Mouse (Mus musculus) embryo, embryonic 11.5 days (tissue): Measurements from ENCODE around the gene Emc4.

Source experiments
- DNase-seq: peaks from one replicate; pipeline ENCODE4 v3.0.0-alpha.2; 2012; ENCODE audit warnings: low read depth, low spot score

Emc4 gene

DNA sequence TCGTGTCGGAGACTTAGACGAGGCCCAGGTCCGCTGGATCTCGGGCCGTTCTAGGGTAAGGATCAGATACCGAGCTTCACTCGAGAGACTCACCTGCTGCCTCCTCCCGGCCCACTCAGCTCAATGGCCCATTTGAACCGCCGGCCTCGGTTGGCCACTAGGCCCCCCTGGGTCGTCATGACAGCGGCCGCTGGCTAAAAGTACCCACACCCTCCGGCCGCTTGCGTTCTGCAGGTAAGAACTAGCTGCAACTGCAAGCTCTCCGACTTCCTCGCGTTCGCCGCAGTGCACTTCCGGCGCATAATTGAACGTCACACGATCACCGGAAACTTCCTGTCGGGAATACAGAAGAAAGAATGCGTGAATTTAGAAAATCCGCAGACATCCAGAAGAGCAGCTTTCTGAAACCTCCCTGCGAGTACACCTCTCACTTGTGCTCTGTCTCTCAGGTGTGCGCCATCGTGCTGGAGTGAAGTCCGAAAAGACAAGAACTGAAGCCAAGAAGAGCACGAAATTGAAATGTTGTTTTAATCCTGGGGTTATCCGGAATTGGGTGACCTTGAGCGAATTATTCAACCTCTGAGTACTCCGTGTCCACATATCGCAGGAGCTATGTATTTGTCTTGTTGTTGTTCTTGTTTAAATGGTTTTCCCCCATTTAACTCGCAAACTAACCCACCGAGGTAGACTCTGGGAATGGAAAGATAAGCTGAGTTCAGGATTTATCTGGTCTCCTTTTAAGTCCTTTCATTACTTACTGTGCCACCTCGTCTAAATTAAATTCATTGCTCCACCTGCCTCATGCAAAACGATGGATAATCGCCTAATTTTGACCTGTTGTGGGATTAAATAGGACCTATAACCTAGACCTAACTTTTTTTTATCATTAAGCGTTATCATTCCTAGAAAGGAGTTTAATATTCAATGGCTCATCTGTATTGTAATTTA lies at the start of gene Emc4:
Gene Emc4, minus strand, starts transcription at position 302 of the 948 bp plus-strand sequence.
- peak; percentile 83 for DNase-seq

DNA sequence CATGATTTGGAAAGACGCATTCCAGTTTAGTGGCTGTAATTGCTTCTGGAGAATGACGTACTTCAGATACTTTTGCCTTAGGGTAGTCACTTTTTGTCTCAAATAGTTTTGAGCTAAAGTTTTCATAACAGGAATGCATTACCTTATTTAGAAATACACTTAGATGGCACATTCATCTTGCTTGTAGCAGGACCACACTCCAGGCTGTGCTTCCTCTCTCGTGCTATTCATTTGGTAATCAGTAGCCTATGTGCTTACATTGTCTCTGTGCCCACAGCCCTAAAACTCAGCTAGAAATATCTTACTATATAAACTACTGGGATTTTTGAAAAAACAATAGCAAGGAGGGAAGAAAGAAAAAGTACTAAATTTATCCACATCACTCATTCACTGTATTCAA lies 39.2 kb upstream of the Emc4 start:
- DNase-seq = no peak

DNA sequence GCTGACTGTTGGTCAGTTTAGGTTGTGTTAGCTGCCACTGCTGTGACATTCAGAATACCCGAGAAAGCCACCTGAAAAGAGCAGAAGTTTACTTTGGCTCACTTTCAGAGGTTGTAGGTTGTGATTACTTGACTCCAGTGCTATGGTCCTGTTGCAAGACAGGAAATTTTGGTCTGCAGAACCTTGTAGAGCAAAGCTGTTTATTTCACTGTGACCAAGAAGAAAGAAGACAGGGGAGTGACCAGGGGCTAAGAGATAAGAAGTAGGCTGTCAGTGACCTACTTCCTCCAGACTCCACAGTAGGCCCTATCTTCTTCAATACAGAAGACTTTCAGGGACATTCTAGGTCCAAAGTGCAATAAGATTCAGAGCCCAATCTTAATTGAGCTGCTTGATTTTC lies 28.8 kb upstream of the Emc4 start:
- no peak for DNase-seq

- DNase-seq = no peak
Observed at GRCm38 (mm10) chr2:112393958-112394357, 26.1 kb upstream of the Emc4 start.

DNA sequence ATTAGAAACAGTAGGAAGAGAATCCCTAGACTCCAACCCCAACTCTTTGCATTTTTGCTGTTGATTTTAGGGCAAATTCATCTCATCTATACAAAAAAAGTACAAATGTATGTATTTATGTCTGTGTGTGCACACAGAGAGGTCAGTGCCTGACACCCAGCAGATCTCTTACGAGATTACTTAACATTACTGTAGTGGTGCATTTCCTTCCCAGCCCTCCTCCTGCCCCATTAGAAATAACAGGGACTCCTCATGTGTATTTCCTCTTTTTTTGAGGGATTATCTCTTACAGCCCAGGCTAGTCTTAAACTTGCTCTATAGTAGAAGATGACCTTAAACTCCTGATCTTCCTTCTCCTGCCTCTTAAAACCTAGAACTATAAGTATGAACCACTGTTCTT lies 24.9 kb upstream of the Emc4 start:
- no peak for DNase-seq

DNA sequence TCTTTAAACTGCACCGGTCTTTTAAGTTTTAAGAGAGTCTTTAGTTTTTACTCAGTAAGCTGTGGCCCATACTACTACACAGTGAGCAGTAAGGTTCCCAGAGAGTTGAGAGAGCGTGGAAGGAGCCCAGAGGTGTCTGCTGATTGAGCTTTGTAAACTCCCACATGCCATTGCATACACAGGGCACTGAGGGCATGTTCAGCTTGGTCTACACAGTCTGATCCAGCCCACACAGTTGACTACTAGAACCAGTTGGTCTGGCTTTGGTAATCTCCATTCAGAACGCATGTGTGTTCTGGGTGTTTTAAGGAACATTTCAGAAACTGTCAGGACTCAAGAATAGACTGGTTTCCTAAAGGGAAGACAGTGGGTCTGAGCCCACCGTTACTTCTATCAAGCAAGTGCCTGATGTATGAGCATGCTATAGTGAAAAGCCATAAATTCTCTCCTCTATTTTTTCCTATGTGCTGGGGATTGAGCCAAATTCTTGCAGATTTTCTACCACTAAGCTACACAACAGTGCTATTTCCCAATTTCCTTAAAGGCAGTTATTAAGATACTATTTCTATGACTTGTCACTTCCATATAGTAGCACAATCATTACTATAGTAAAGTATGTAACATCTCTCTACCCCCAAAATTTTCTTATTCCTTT lies 23.6 kb upstream of the Emc4 start:
- DNase-seq = no peak

- no peak for DNase-seq
Observed at GRCm38 (mm10) chr2:112390843-112391242, 23.0 kb upstream of the Emc4 start.

GRCm38 (mm10) chr2:112381219-112381618 lies 13.4 kb upstream of the Emc4 start:
- DNase-seq = no peak

GRCm38 (mm10) chr2:112380131-112380530 lies 12.3 kb upstream of the Emc4 start:
- no peak for DNase-seq

GRCm38 (mm10) chr2:112378973-112379898 lies 11.4 kb upstream of the Emc4 start, which contains the start of gene Katnbl1:
TSS of gene Katnbl1 (plus strand) at chr2:112379211.
- peak; percentile 89 for DNase-seq

- no peak for DNase-seq
Observed at GRCm38 (mm10) chr2:112374610-112375009, 6.8 kb upstream of the Emc4 start.

DNA sequence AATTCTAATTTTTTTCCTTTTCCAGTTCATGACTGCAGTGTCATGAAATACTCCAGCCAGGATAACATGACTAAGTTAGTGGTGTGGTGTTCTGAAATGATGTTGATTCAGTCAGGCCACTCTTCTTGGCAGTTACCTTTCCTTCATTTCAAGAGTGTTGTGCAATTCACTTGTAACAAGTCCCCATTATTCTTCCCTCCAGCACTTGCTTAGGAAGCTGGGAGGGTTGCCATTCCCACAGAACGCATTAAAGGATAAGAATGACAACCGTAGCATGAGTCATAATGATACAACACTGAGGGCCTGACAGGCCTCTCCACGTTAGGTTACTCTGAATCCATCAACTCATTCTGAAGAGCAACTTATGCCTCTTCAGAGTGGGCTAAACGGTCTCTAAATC lies 5.3 kb upstream of the Emc4 start:
- DNase-seq = no peak

GRCm38 (mm10) chr2:112369941-112370340 lies 2.1 kb upstream of the Emc4 start:
- no peak for DNase-seq

DNA sequence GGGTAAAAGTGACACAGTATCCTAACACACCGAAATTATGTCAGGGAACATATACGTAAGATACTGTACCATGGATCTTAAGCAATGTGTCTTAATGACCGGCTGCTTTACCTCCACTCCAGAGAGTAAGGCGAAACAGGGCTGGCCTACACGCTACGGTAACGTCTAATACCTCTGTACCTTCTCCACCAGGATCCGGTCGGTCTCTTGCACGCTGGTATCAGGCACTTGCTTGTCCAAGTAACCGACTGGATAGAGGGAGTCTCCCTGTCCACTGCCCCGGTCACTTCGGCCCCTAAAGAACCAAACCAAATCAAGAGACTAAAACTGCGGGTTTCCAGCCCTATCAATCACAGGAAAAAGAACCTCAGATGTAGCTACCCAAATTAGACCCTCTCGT lies 605 bp downstream of the Emc4 start:
- DNase-seq = no peak

DNA sequence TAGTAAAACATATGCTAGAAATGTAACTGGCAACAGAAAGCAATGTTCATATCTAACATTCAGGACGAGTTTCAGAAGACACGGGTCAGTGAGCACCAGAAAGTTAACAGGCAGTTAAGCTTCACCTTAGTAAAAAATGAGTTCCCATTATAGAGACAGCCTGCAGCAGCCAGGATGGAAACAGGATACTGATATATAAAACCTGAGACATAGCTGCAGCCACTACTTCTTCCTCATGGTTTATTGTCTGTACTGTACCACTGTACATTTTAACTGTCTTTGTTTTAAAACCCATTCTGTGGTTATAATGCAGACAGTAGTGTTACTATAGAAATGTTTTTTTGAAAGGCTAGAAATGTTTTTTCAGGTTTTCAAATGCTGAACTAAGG lies 7.1 kb downstream of the Emc4 start:
- DNase-seq = no peak

DNA sequence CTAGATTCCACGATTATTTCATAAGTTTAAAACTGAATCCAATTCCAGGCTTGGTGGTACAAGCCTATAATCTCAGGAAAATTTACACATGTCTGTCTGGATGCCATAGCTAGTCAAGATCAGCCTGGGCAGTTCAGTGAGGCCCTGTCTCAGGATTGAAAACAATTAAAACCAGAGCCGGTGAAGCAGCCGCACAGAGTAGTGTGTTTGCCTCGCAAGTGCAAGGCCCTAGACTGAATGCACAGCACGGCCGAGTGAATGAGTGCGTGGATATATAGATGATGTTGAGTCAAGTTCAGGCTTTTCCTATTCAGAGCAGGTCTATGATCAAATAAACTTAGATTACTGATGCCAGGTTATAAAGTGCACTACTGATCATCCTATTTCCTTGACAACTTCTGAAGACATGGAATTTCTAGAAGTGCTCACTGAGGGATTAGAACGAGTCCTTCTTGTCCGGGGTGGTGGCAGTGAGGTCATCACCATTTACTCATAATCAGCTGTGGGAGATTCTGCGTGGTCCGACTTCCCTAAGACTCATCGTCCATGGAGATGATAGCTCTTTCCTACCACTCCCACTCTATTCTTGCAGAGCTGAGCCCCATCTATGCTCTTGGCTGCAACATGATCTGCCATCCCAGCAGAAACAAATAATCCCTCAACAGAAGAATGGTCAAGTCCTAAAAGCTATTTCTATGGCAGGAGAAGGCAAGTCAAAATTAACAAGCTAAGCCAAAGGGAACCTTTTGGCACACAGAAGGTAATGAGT lies 7.6 kb downstream of the Emc4 start:
- DNase-seq = no peak

DNA sequence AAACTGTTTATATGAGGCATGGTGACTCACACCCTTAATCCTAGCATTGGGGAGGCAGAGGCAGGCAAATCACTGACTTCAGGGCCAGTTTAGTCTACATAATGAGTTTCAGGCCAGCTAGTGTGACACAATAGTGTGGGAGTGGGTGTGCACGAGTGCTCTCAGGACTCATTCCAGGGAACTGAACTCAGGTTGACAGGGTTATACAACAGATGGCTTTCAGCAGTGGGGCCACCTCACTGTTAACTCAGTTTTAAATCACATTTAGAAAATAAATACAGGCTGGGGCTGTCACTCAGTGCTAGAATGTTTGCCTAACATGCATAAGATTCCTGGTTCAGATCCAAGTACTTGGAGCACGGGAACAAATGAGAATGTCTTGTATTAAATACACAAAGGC lies 8.2 kb downstream of the Emc4 start:
- DNase-seq = no peak

DNA sequence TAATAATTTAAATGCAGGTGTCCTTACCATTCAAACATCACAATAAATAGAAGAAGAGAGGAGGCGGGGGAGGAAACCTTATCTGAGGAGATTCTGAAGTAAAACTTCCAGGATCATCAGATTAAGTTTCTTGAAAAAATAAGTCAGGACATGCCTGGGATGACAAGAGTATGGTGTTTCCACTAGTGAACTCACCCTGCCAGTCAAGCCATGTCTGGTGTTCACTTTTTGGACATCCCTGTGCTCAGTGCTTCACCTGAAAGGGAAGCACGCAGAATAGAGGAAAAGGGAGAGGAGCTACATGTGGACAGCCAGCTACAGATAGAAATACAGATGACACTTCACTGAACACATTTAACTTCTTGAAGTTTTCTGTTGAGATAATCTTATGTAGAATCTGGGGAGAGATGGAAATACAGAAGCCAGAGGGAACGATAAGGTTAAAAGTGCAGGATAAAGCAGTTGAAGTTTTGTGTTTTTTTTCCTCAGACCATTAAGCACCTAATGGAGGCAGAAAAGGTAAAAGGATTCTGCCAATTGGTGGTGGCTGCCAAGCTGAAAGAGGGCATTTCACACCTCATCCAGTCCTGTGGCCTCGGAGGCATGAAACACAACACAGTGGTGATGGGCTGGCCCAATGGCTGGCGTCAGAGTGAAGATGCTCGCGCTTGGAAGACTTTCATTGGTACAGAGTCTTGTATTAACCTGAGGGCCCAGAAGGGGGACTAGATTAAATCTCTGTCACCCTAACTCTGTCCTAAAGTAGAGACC lies 14.0 kb downstream of the Emc4 start:
- no peak for DNase-seq

- DNase-seq = no peak
Observed at GRCm38 (mm10) chr2:112348246-112348645, 19.6 kb downstream of the Emc4 start.

GRCm38 (mm10) chr2:112341117-112341516 lies 26.7 kb downstream of the Emc4 start:
- no peak for DNase-seq
